Mouse (Mus musculus) CH12.LX (cell line): Measurements from ENCODE around the gene Zfp697. TPM values are rescaled to one million over a fixed set of nuclear protein-coding genes. Genes with fewer than 3 reads are reported as not detected.
A peak's percentile ranks its signal among the peaks of the same experiment; 100 is the strongest.

Experiments used
- DNase-seq: peaks from one replicate; pipeline ENCODE4 v3.0.0-alpha.2; 2013; ENCODE audit errors: extremely low read depth
- H3K27ac ChIP-seq: 2 replicates; pipeline ENCODE4 v1.5.1; 2012; ENCODE audit warnings: low read depth, mild to moderate bottlenecking, control low read depth, moderate library complexity; ENCODE audit not compliant: insufficient read depth
- H3K27me3 ChIP-seq: replicated peaks from 2 replicates; pipeline ENCODE3; 2012; ENCODE audit warnings: inconsistent platforms
- H3K36me3 ChIP-seq, 2 experiments: replicated peaks in 1 of 2; 2 replicates each; pipeline versions ENCODE3 to v1.6.1; 2012; ENCODE audit warnings: inconsistent platforms in 1 of 2, low read length in 1 of 2, mild to moderate bottlenecking in 1 of 2, mixed read lengths in 1 of 2, moderate library complexity in 1 of 2; ENCODE audit not compliant: control insufficient read depth in 1 of 2, insufficient read depth in 1 of 2
- H3K4me1 ChIP-seq, 2 experiments: 2 replicates each; pipeline ENCODE4 v1.6.1; 2012; ENCODE audit warnings: inconsistent platforms in 1 of 2, moderate library complexity in 1 of 2; ENCODE audit not compliant: insufficient read depth in 2 of 2, control insufficient read depth in 1 of 2
- H3K4me2 ChIP-seq: 2 replicates; pipeline ENCODE4 v1.6.1; 2012; ENCODE audit warnings: low read depth, mild to moderate bottlenecking, control low read depth; ENCODE audit not compliant: poor library complexity, insufficient read depth, severe bottlenecking
- H3K4me3 ChIP-seq, 3 experiments: fragments of 150-350 bp in 1 of 3; sonication (generic) in 1 of 3; replicated peaks in 1 of 3; 2 replicates each; pipeline versions ENCODE3 to v1.5.1; 2011 to 2012; ENCODE audit warnings: low read depth in 2 of 3, low read length in 2 of 3, mild to moderate bottlenecking in 2 of 3, moderate library complexity in 2 of 3, control low read depth in 1 of 3, improper control_type of control experiment in 1 of 3, inconsistent platforms in 1 of 3, mixed read lengths in 1 of 3; ENCODE audit not compliant: poor library complexity in 1 of 3
- H3K79me2 ChIP-seq: replicated peaks from 2 replicates; pipeline ENCODE4 v1.6.1; 2012; ENCODE audit warnings: mild to moderate bottlenecking, moderate library complexity; ENCODE audit not compliant: control insufficient read depth, poor library complexity, insufficient read depth, severe bottlenecking; ENCODE audit errors: extremely low read depth
- H3K9ac ChIP-seq: 2 replicates; pipeline ENCODE4 v1.6.1; 2012; ENCODE audit warnings: low read depth, mild to moderate bottlenecking, control low read depth, moderate library complexity; ENCODE audit not compliant: insufficient read depth
- H3K9me3 ChIP-seq: replicated peaks from 2 replicates; pipeline ENCODE3; 2012; ENCODE audit warnings: low read length, inconsistent platforms, mixed read lengths
- BHLHE40 ChIP-seq: IDR thresholded peaks from 2 replicates; pipeline ENCODE4 v1.6.1; 2011; ENCODE audit warnings: mild to moderate bottlenecking, low read depth, low read length, improper control_type of control experiment
- CHD1 ChIP-seq: IDR thresholded peaks from 2 replicates; pipeline ENCODE4 v1.6.1; 2012; ENCODE audit warnings: low read depth, low read length, improper control_type of control experiment, inconsistent platforms
- CTCF ChIP-seq, 2 experiments: IDR thresholded peaks in 1 of 2; conservative IDR thresholded peaks in 1 of 2; 2 replicates each; pipeline ENCODE4 v1.5.1; 2011 to 2012; ENCODE audit warnings: low read depth in 2 of 2, low read length in 2 of 2, improper control_type of control experiment in 1 of 2, inconsistent platforms in 1 of 2, mild to moderate bottlenecking in 1 of 2, moderate library complexity in 1 of 2
- E2F4 ChIP-seq: IDR thresholded peaks from 2 replicates; pipeline ENCODE4 v1.6.1; 2011; ENCODE audit warnings: low read depth, low read length, improper control_type of control experiment; ENCODE audit not compliant: insufficient replicate concordance
- ELF1 ChIP-seq: IDR thresholded peaks from 2 replicates; pipeline ENCODE4 v1.6.1; 2014; ENCODE audit warnings: low read depth, mild to moderate bottlenecking, inconsistent platforms, low read length, improper control_type of control experiment
- EP300 ChIP-seq: IDR thresholded peaks from 2 replicates; pipeline ENCODE4 v1.6.1; 2011; ENCODE audit warnings: low read length, improper control_type of control experiment
- IRF4 ChIP-seq: IDR thresholded peaks from 2 replicates; pipeline ENCODE4 v1.6.1; 2014; ENCODE audit warnings: low read depth, mild to moderate bottlenecking, inconsistent platforms, low read length, improper control_type of control experiment
- JUND ChIP-seq: conservative IDR thresholded peaks from 2 replicates; pipeline ENCODE4 v1.6.1; 2011; ENCODE audit warnings: low read depth, low read length, improper control_type of control experiment
- MAFK ChIP-seq: IDR thresholded peaks from 2 replicates; pipeline ENCODE4 v1.6.1; 2011; ENCODE audit warnings: low read length, improper control_type of control experiment; ENCODE audit not compliant: insufficient replicate concordance
- MAZ ChIP-seq: IDR thresholded peaks from 2 replicates; pipeline ENCODE4 v1.6.1; 2012; ENCODE audit warnings: low read depth, mild to moderate bottlenecking, inconsistent platforms, low read length, improper control_type of control experiment, moderate library complexity
- MEF2A ChIP-seq: IDR thresholded peaks from 2 replicates; pipeline ENCODE4 v1.6.1; 2014; ENCODE audit warnings: low read depth, mild to moderate bottlenecking, inconsistent platforms, low read length, improper control_type of control experiment, borderline replicate concordance
- MXI1 ChIP-seq: IDR thresholded peaks from 2 replicates; pipeline ENCODE4 v1.6.1; 2011; ENCODE audit warnings: mild to moderate bottlenecking, low read depth, low read length, improper control_type of control experiment
- NRF1 ChIP-seq: IDR thresholded peaks from 2 replicates; pipeline ENCODE4 v1.6.1; 2014; ENCODE audit warnings: low read depth, mild to moderate bottlenecking, inconsistent platforms, low read length, improper control_type of control experiment, moderate library complexity
- PAX5 ChIP-seq: IDR thresholded peaks from 2 replicates; pipeline ENCODE4 v1.6.1; 2012; ENCODE audit warnings: low read length, inconsistent platforms, mixed read lengths
- POLR2A ChIP-seq: IDR thresholded peaks from 2 replicates; pipeline ENCODE4 v1.6.1; 2011; ENCODE audit warnings: low read depth, mild to moderate bottlenecking, improper control_type of control experiment, low read length
- SMC3 ChIP-seq: IDR thresholded peaks from 2 replicates; pipeline ENCODE4 v1.6.1; 2011; ENCODE audit warnings: low read depth, low read length, improper control_type of control experiment
- TBP ChIP-seq: conservative IDR thresholded peaks from 2 replicates; pipeline ENCODE4 v1.6.1; 2011; ENCODE audit warnings: low read depth, low read length, improper control_type of control experiment
- TCF12 ChIP-seq: IDR thresholded peaks from 2 replicates; pipeline ENCODE4 v1.6.1; 2014; ENCODE audit warnings: low read depth, mild to moderate bottlenecking, inconsistent platforms, low read length, improper control_type of control experiment
- UBTF ChIP-seq: IDR thresholded peaks from 2 replicates; pipeline ENCODE4 v1.6.1; 2012; ENCODE audit warnings: low read depth, mild to moderate bottlenecking, inconsistent platforms, low read length, improper control_type of control experiment, moderate library complexity
- ZC3H11A ChIP-seq: IDR thresholded peaks from 2 replicates; pipeline ENCODE4 v1.6.1; 2012; ENCODE audit warnings: low read depth, mild to moderate bottlenecking, inconsistent platforms, low read length, improper control_type of control experiment
- ZKSCAN1 ChIP-seq: IDR thresholded peaks from 2 replicates; pipeline ENCODE4 v1.6.1; 2012; ENCODE audit warnings: low read depth, inconsistent platforms, low read length, improper control_type of control experiment, borderline replicate concordance
- ZNF384 ChIP-seq: IDR thresholded peaks from 2 replicates; pipeline ENCODE4 v1.6.1; 2012; ENCODE audit warnings: low read depth, low read length, improper control_type of control experiment, inconsistent platforms
- dilution Hi-C: fragments of 300-500 bp; cut with MboI; formaldehyde crosslinking; loops from 2 replicates; pipeline ENCODE4 v1.14.3; 2020; ENCODE audit warnings: low sequenced_read_pairs; ENCODE audit not compliant: extremely low pct_unique_long_range_greater_than_20kb, extremely low pct_ligation_motif_present
- in situ Hi-C: fragments of 300-500 bp; cut with MboI; formaldehyde crosslinking; loops from 3 replicates; pipeline ENCODE4 v1.14.3; 2019; ENCODE audit warnings: low sequenced_read_pairs, low pct_ligation_motif_present, low pct_unique_long_range_greater_than_20kb, mixed read lengths
- polyA plus RNA-seq: library from polyadenylated mRNA; unstranded; fragments of >175 nt; gene quantifications from 2 replicates; pipeline ENCODE4 v1.2.1, GENCODE M21; 2012; ENCODE audit warnings: low read depth; ENCODE audit not compliant: insufficient read length
- total RNA-seq, 2 experiments: library from RNA; depleted of rRNA; stranded (reverse); fragments of 300-350 nt in 1 of 2; fragments of >200 nt in 1 of 2; gene quantifications; 2 replicates each; pipeline ENCODE4 v1.2.3; 2012 to 2014

The Zfp697 gene
- total and polyA plus RNA-seq, 3 experiments = not detected

- TF ChIP-seq IRF4 = no peak
- TF ChIP-seq TCF12 = no peak
- no peak for TF ChIP-seq EP300
- TF ChIP-seq BHLHE40 = no peak
- TF ChIP-seq UBTF = no peak
- no peak for TF ChIP-seq PAX5
- TF ChIP-seq ZNF384 = no peak
- no peak for TF ChIP-seq POLR2A
- TF ChIP-seq TBP = no peak
- no peak for TF ChIP-seq MAZ
- TF ChIP-seq NRF1 = no peak
- no peak for TF ChIP-seq CTCF (conservative IDR thresholded peaks at IDR 0.05 in 1 of 2, IDR thresholded peaks at IDR 0.05 in 1 of 2; ENCODE audit: low read depth in 2 of 2, low read length in 2 of 2)
- no peak for TF ChIP-seq SMC3
- TF ChIP-seq ZKSCAN1 = no peak
- TF ChIP-seq CHD1 = no peak
- TF ChIP-seq MEF2A = no peak
- TF ChIP-seq JUND = no peak
- dilution Hi-C loops = no loop called here
- Histone ChIP-seq H3K79me2 (no peaks in the 10 kb centered on the region), H3K4me1 (peaks cover 4 to 5% of the 10 kb centered on the region in 2 experiments; a peak in 3 of 4 replicates), H3K4me3 (no peak overlapping the region), H3K9me3 (no peaks in the 10 kb centered on the region), H3K4me2 (no peak overlapping the region), H3K9ac (no peak overlapping the region), H3K27ac (no peak overlapping the region), H3K36me3 (no peaks in the 10 kb centered on the region), H3K27me3 (no peaks in the 10 kb centered on the region)
- no peak for DNase-seq
- in situ Hi-C loops = no loop called here
Observed at GRCm38 (mm10) chr3:98782181-98782868, 400.1 kb downstream of the Zfp697 start.

- Histone ChIP-seq H3K79me2 (no peaks in the 10 kb centered on the region), H3K36me3 (no peaks in the 10 kb centered on the region), H3K9me3 (no peaks in the 10 kb centered on the region), H3K4me3 (peak overlapping the region in 2 of 3 experiments; percentile 21 to 53), H3K4me2 (peak overlapping the region; percentile 74), H3K9ac (peak overlapping the region; percentile 70; the same call in 1 of the 2 replicates), H3K27me3 (no peaks in the 10 kb centered on the region), H3K27ac (no peak overlapping the region), H3K4me1 (peaks cover 4 to 5% of the 10 kb centered on the region in 2 experiments; a peak in 3 of 4 replicates)
- in situ Hi-C loops = no loop called here
- dilution Hi-C loops = no loop called here
- TF ChIP-seq POLR2A (no peak), ZNF384 (no peak), ZC3H11A (no peak), MAFK (no peak), SMC3 (no peak), JUND (no peak), MXI1 (no peak), E2F4 (no peak), NRF1 (no peak), ZKSCAN1 (no peak), ELF1 (no peak)
- no peak for DNase-seq
Observed at GRCm38 (mm10) chr3:98786551-98786950, 404.3 kb downstream of the Zfp697 start.

Other genes with a start within 250 kb of the Zfp697 start
- gene Adam30, start 221.8 kb upstream of the Zfp697 start, total RNA-seq (2012; rRNA removed) = not detected in 2 replicates
- gene Adam30, start 221.8 kb upstream of the Zfp697 start, total RNA-seq (2014; rRNA removed) = not detected in 2 replicates
- not detected in 2 replicates for gene Adam30, start 221.8 kb upstream of the Zfp697 start, polyA plus RNA-seq
- gene Reg4, start 160.3 kb upstream of the Zfp697 start, total RNA-seq (2012; rRNA removed) = not detected in 2 replicates
- not detected in 2 replicates for gene Reg4, start 160.3 kb upstream of the Zfp697 start, total RNA-seq (2014; rRNA removed)
- gene Reg4, start 160.3 kb upstream of the Zfp697 start, polyA plus RNA-seq = not detected in 2 replicates
- gene Hmgcs2, start 102.0 kb upstream of the Zfp697 start, total RNA-seq (2012; rRNA removed) = not detected in 2 replicates
- not detected in 2 replicates for gene Hmgcs2, start 102.0 kb upstream of the Zfp697 start, total RNA-seq (2014; rRNA removed)
- not detected in 2 replicates for gene Hmgcs2, start 102.0 kb upstream of the Zfp697 start, polyA plus RNA-seq
- 500 and 631 TPM in 2 replicates for gene Phgdh, start 42.5 kb upstream of the Zfp697 start, total RNA-seq (2012; rRNA removed)
- gene Phgdh, start 42.5 kb upstream of the Zfp697 start, total RNA-seq (2014; rRNA removed) = 540 and 587 TPM in 2 replicates
- 543 and 677 TPM in 2 replicates for gene Phgdh, start 42.5 kb upstream of the Zfp697 start, polyA plus RNA-seq
- gene Gm4450, start 74.7 kb downstream of the Zfp697 start, total RNA-seq (2012; rRNA removed) = not detected in 2 replicates
- not detected in 2 replicates for gene Gm4450, start 74.7 kb downstream of the Zfp697 start, total RNA-seq (2014; rRNA removed)
- not detected in 2 replicates for gene Gm4450, start 74.7 kb downstream of the Zfp697 start, polyA plus RNA-seq
- gene Hsd3b4, start 128.1 kb downstream of the Zfp697 start, total RNA-seq (2012; rRNA removed) = not detected in 2 replicates
- not detected in 2 replicates for gene Hsd3b4, start 128.1 kb downstream of the Zfp697 start, total RNA-seq (2014; rRNA removed)
- gene Hsd3b4, start 128.1 kb downstream of the Zfp697 start, polyA plus RNA-seq = not detected in 2 replicates
- not detected in 2 replicates for gene Gm10681, start 206.3 kb downstream of the Zfp697 start, total RNA-seq (2012; rRNA removed)
- not detected in 2 replicates for gene Gm10681, start 206.3 kb downstream of the Zfp697 start, total RNA-seq (2014; rRNA removed)
- gene Gm10681, start 206.3 kb downstream of the Zfp697 start, polyA plus RNA-seq = not detected in 2 replicates
- gene Hsd3b5, start 247.8 kb downstream of the Zfp697 start, total RNA-seq (2012; rRNA removed) = not detected in 2 replicates
- not detected in 2 replicates for gene Hsd3b5, start 247.8 kb downstream of the Zfp697 start, total RNA-seq (2014; rRNA removed)
- gene Hsd3b5, start 247.8 kb downstream of the Zfp697 start, polyA plus RNA-seq = not detected in 2 replicates